Mouse (Mus musculus) heart, postnatal 0 days (tissue): ENCODE measurements at regions not wholly inside any gene's neighbourhood (a gene's known extent, or its start where the extent isn't known, plus 50 kb on each side); places are given as distances from the start of the nearest gene placed in this dataset.

Experiments used
- ATAC-seq: fragments of 200-750 bp; cut with Nextera tagmentation; 2 replicates; pipeline ENCODE4 v1.8.0; 2017; ENCODE audit warnings: low read depth, moderate number of reproducible peaks, moderate library complexity; ENCODE audit not compliant: insufficient read depth
- DNase-seq: peaks from one replicate; pipeline ENCODE4 v3.0.0-alpha.2; 2016; ENCODE audit warnings: low spot score
- H3K27ac ChIP-seq: fragments of 300-500 bp; sonication (generic); 2 replicates; pipeline ENCODE4 v1.5.1; 2014; ENCODE audit warnings: low read depth, mild to moderate bottlenecking
- H3K27me3 ChIP-seq: fragments of 300-500 bp; sonication (generic); 2 replicates; pipeline ENCODE4 v1.6.1; 2014; ENCODE audit warnings: low read length, mixed read lengths; ENCODE audit not compliant: control insufficient read depth, insufficient read depth
- H3K36me3 ChIP-seq: fragments of 300-500 bp; sonication (generic); replicated peaks from 2 replicates; pipeline ENCODE4 v1.6.1; 2014; ENCODE audit warnings: low read length, mixed read lengths; ENCODE audit not compliant: control insufficient read depth, insufficient read depth
- H3K4me1 ChIP-seq: fragments of 300-500 bp; sonication (generic); 2 replicates; pipeline ENCODE4 v1.6.1; 2014; ENCODE audit warnings: antibody characterized with exemption; ENCODE audit not compliant: control insufficient read depth, insufficient read depth
- H3K4me2 ChIP-seq: fragments of 300-500 bp; sonication (generic); 2 replicates; pipeline ENCODE4 v1.6.1; 2014; ENCODE audit warnings: low read depth, mild to moderate bottlenecking, low read length, moderate library complexity
- H3K4me3 ChIP-seq: fragments of 300-500 bp; sonication (generic); 2 replicates; pipeline ENCODE4 v1.5.1; 2014; ENCODE audit warnings: low read depth, low read length
- H3K9ac ChIP-seq: fragments of 300-500 bp; sonication (generic); replicated peaks from 2 replicates; pipeline ENCODE4 v1.6.1; 2014; ENCODE audit warnings: low read depth, low read length, mixed read lengths
- H3K9me3 ChIP-seq: fragments of 300-500 bp; sonication (generic); replicated peaks from 2 replicates; pipeline ENCODE4 v1.6.1; 2016; ENCODE audit warnings: low read length; ENCODE audit not compliant: control insufficient read depth
- CTCF ChIP-seq: IDR thresholded peaks from 2 replicates; pipeline ENCODE4 v1.5.1; 2016; ENCODE audit warnings: antibody characterized with exemption, control low read depth, low read depth
- EP300 ChIP-seq: IDR thresholded peaks from 2 replicates; pipeline ENCODE4 v1.6.1; 2016; ENCODE audit warnings: antibody characterized with exemption, low read depth
- WGBS: fragments of 180-500 bp; shearing (Covaris S2); extraction: QIAGEN DNeasy Blood & Tissue Kit; methylation state at CpG from one replicate; pipeline ENCODE4 v1.1.7; 2014; 5-methylcytosine and 5-hydroxymethylcytosine counted together

DNA sequence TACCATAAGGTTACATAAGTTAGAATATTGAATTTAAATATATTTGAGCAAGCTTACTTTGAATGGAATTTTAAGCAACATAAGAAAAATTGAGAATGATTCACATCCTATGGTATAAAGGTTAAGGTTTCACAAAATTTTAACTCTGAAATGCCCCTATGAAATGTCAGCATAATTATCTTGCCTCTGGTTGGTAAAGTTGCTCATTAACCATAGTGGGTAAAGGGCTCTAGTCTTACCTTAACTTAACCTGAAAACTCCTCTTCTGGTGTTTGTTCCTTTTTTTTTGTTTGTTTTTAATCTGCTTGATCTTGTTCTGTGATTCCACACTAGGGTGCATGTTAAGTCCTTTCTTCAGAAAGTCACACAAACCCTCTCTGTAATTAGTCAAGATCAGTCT, 218.5 kb upstream of the Mpdz start:
- H3K9ac ChIP-seq, result no peak overlapping the region
- no peaks in the 10 kb centered on the region for H3K4me1 ChIP-seq
- no peaks in the 10 kb centered on the region for H3K36me3 ChIP-seq
- DNase-seq, result no peak
- H3K4me2 ChIP-seq, result no peak overlapping the region
- no peak overlapping the region for H3K4me3 ChIP-seq
- 0 out of 2 replicates have a peak, but pooled peaks cover 4% of the 10 kb centered on the region for H3K9me3 ChIP-seq
- H3K27me3 ChIP-seq, result no peaks in the 10 kb centered on the region
- ATAC-seq, result no peak
- no peak for TF ChIP-seq EP300
- TF ChIP-seq CTCF, result no peak
- H3K27ac ChIP-seq, result no peak overlapping the region

DNA sequence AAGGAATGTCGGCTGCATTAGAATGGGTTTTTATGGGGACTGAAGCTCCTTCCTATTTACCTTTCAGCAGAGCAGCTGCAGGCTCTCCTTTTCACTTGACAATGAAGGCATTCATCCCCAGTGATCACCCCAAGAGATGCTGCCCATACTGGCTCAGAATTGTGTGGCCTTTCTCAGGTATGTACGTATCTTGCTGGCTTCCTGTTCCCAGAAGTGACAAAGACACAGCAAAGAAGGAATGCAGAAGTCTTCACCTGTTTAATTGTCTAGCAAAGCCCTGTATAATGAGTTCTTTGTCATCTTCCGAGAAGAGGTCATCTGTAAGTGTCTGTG, 185.8 kb upstream of the Mpdz start:
- Histone ChIP-seq H3K36me3 (no peaks in the 10 kb centered on the region), H3K4me1 (no peaks in the 10 kb centered on the region), H3K9me3 (no peaks in the 10 kb centered on the region), H3K27ac (no peak overlapping the region), H3K4me3 (no peak overlapping the region), H3K9ac (no peak overlapping the region), H3K27me3 (no peaks in the 10 kb centered on the region), H3K4me2 (no peak overlapping the region)
- no peak for DNase-seq
- 90% methylated on average over 3 of the region's 3 CpGs for whole genome bisulfite sequencing
- no peak for ATAC-seq
- no peak for TF ChIP-seq EP300
- TF ChIP-seq CTCF, result no peak

DNA sequence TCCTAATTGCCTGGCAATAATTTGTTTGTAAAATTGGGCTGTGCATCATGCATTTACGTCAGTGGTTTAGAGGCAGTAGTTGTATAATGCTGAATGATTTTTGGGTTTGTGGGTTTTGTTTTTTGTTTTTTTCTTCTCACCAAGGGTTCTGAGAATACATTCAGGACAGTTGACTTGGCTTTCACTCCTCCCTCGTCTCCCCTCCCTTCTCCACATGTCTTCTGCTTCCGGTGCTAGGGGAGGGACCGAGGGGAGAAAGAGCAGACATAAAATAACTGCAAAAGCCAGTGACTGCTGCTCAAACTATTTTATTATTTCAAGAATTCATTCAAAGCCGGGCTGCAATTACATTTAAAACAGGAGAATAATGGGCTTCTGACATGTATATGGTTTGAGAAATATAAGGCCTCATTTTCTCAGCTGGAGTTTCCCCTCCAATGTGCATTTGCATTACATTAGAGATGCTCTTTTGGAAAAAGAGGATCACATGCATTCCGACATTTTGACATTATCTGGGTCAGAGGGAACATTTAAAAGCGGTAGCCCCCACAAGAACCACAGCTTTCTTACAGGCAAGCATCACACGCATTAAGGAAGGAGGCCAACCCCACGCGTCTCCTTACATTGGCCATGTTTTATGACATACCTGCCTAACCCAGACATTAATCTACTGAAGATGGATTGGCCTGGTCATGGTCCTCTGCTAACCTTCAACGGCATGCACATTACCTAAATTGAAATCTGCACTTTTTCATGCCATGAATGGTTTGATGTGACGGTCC, 185.3 kb upstream of the Mpdz start:
- Histone ChIP-seq H3K4me2 (no peak overlapping the region), H3K9me3 (no peaks in the 10 kb centered on the region), H3K27ac (no peak overlapping the region), H3K9ac (no peak overlapping the region), H3K27me3 (no peaks in the 10 kb centered on the region), H3K4me3 (no peak overlapping the region), H3K36me3 (no peaks in the 10 kb centered on the region), H3K4me1 (no peaks in the 10 kb centered on the region)
- TF ChIP-seq CTCF (no peak), EP300 (no peak)
- no peak for ATAC-seq
- DNase-seq, result no peak
- WGBS, result 82% methylated on average over 12 of the region's 12 CpGs

DNA sequence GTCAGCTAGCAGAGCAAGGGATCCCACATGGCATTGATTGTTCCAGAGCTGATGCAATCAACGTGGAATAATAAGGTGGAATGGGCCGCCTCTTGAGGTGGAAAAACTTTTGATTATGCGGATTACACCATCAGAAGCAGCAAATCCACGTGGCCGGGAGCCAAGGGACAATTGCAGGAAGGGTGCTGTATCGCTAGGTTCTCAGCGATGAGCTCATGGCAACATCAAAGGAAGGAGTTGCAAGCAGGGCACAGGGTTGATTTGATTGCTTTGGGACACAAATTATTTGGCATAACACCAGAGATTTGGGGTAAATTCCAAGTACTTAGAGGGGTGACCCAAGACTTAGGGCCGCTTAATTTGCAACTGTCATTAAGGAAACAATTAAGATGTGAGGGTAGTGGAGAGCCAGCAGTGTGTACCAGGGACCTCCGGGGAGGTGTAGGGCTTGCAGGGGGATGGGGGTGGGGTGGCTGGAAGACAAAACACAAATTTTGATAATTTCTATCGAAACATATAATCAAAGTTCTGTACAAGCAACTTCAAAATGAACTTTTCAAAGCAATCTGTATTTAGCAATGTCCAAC, 182.8 kb upstream of the Mpdz start:
- DNase-seq, result no peak
- Histone ChIP-seq H3K27ac (no peak overlapping the region), H3K4me3 (no peak overlapping the region), H3K36me3 (no peaks in the 10 kb centered on the region), H3K9ac (no peak overlapping the region), H3K27me3 (no peaks in the 10 kb centered on the region), H3K9me3 (no peaks in the 10 kb centered on the region), H3K4me2 (no peak overlapping the region), H3K4me1 (no peaks in the 10 kb centered on the region)
- 55% methylated on average over 10 of the region's 10 CpGs for WGBS
- ATAC-seq, result no peak
- TF ChIP-seq EP300 (no peak), CTCF (no peak)

- Histone ChIP-seq H3K4me2 (no peak overlapping the region), H3K9me3 (no peaks in the 10 kb centered on the region), H3K36me3 (no peaks in the 10 kb centered on the region), H3K4me3 (no peak overlapping the region), H3K27ac (no peak overlapping the region), H3K9ac (no peak overlapping the region), H3K27me3 (no peaks in the 10 kb centered on the region), H3K4me1 (no peaks in the 10 kb centered on the region)
- DNase-seq (no peak), ATAC-seq (no peak)
- TF ChIP-seq EP300 (no peak), CTCF (no peak)
- 88% methylated on average over 4 of the region's 4 CpGs for WGBS
Measured at GRCm38 (mm10) chr4:81624111-81624510, 181.5 kb upstream of the Mpdz start.
